Mouse (Mus musculus): Measurements from ENCODE around the gene Iars2. TPM values are rescaled to one million over a fixed set of nuclear protein-coding genes. Genes with fewer than 3 reads are reported as not detected.

Gene Iars2
- polyA plus RNA-seq, 1 experiment from 2014 or later = 18.4 TPM

GRCm38 (mm10) chr1:185358211-185358610 lies 29.0 kb upstream of the Iars2 start:
- WGBS = 93% methylated on average over 4 of the region's 4 CpGs
- H3K36me3 ChIP-seq (replicated peaks; ENCODE audit: control insufficient read depth, insufficient read depth) = peaks cover 49% of the 10 kb centered on the region
- no peaks in the 10 kb centered on the region; the same call in 1 of the 2 replicates for H3K4me1 ChIP-seq (replicated peaks; ENCODE audit: control insufficient read depth, insufficient read depth, low read length)
- H3K4me2 ChIP-seq (replicated peaks) = no peak overlapping the region
- no peak for ATAC-seq (ENCODE audit: low FRiP score)
- no peaks in the 10 kb centered on the region for H3K27me3 ChIP-seq (ENCODE audit: control insufficient read depth, insufficient read depth, low read length)
- no peaks in the 10 kb centered on the region for H3K9me3 ChIP-seq (ENCODE audit: control insufficient read depth, low read length)
- H3K9ac ChIP-seq = no peak overlapping the region
- H3K4me3 ChIP-seq (replicated peaks; ENCODE audit: low read length) = no peak overlapping the region
- no peak for DNase-seq (ENCODE audit: low spot score)
- no peak overlapping the region for H3K27ac ChIP-seq

DNA sequence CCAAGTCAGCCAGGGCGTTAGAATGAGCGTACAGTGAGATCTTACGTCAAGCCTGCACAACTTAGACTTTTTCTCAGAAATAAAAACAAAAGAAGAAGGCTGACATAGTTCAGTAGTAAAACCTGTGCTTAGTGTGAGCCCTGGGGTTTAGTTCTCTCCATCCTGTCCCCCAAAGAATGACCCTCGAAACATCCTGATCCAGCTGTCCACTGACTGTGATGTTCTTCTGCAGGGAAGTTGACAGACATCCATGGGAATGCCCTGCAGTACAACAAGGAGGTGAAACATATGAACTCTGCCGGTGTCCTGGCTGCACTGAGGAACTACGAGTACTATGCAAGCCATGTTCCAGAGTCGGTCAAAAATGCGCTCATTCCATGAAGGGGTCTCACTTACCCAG lies 27.1 kb upstream of the Iars2 start:
- peaks cover 68% of the 10 kb centered on the region for H3K36me3 ChIP-seq (replicated peaks; ENCODE audit: control insufficient read depth, insufficient read depth)
- H3K27ac ChIP-seq = no peak overlapping the region
- H3K4me1 ChIP-seq (replicated peaks; ENCODE audit: control insufficient read depth, insufficient read depth, low read length) = no peaks in the 10 kb centered on the region
- H3K9ac ChIP-seq = no peak overlapping the region
- no peak overlapping the region for H3K4me3 ChIP-seq (replicated peaks; ENCODE audit: low read length)
- no peaks in the 10 kb centered on the region for H3K27me3 ChIP-seq (ENCODE audit: control insufficient read depth, insufficient read depth, low read length)
- ATAC-seq (ENCODE audit: low FRiP score) = no peak
- H3K4me2 ChIP-seq (replicated peaks) = no peak overlapping the region
- WGBS = 94% methylated on average over 8 of the region's 8 CpGs
- DNase-seq (ENCODE audit: low spot score) = no peak
- H3K9me3 ChIP-seq (ENCODE audit: control insufficient read depth, low read length) = no peaks in the 10 kb centered on the region

DNA sequence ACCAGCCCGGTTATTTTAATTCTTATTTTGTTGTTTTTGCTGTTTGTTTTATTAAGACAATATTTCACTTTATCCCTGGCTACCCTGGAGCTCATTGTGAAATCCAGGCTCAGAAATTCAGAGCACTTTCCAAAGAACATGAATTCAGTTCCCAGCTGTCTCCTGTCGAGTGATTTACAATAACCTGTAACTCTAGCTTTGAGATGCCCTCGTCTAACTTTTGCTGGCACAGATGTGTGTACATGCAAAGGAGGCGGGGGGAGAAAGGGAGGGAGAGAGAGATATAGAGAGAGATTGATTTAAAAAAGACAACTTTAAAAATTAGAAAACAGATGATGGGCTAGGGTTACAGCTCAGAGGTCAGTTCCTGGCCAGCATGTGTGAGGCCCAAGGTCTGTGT lies 25.5 kb upstream of the Iars2 start:
- Histone ChIP-seq H3K27me3 (ENCODE audit: control insufficient read depth, insufficient read depth, low read length) (no peaks in the 10 kb centered on the region), H3K9ac (no peak overlapping the region), H3K27ac (no peak overlapping the region), H3K4me1 (replicated peaks; ENCODE audit: control insufficient read depth, insufficient read depth, low read length) (no peaks in the 10 kb centered on the region), H3K9me3 (ENCODE audit: control insufficient read depth, low read length) (no peaks in the 10 kb centered on the region), H3K4me2 (replicated peaks) (no peak overlapping the region), H3K4me3 (replicated peaks; ENCODE audit: low read length) (no peak overlapping the region), H3K36me3 (replicated peaks; ENCODE audit: control insufficient read depth, insufficient read depth) (peaks cover 82% of the 10 kb centered on the region)
- WGBS = 94% methylated on average over 4 of the region's 4 CpGs
- no peak for DNase-seq (ENCODE audit: low spot score)
- ATAC-seq (ENCODE audit: low FRiP score) = no peak

DNA sequence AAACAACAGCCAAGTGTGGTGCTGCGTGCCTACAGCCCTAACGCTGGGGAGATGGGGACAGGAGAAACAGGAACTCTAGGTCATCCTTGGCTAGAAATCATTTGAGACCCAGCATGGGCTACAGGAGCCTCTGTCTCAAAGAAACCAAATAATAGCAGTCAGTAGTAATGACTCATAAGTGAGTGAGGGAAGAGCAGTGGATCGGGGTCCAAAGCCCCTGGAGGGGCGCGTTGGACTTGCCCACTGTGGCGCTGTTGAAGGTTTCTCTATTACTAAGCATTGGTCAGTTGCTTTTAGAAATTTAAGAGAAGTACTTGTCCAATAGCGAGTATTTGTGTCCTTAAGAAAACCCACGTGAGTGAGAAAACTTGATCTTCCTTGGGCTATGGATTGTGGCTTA lies 24.2 kb upstream of the Iars2 start:
- ATAC-seq (ENCODE audit: low FRiP score) (no peak), DNase-seq (ENCODE audit: low spot score) (no peak)
- Histone ChIP-seq H3K27me3 (ENCODE audit: control insufficient read depth, insufficient read depth, low read length) (no peaks in the 10 kb centered on the region), H3K9ac (no peak overlapping the region), H3K36me3 (replicated peaks; ENCODE audit: control insufficient read depth, insufficient read depth) (peaks cover 89% of the 10 kb centered on the region), H3K9me3 (ENCODE audit: control insufficient read depth, low read length) (no peaks in the 10 kb centered on the region), H3K4me3 (replicated peaks; ENCODE audit: low read length) (no peak overlapping the region), H3K27ac (no peak overlapping the region), H3K4me1 (replicated peaks; ENCODE audit: control insufficient read depth, insufficient read depth, low read length) (no peaks in the 10 kb centered on the region), H3K4me2 (replicated peaks) (no peak overlapping the region)
- whole genome bisulfite sequencing = 98% methylated on average over 8 of the region's 8 CpGs

DNA sequence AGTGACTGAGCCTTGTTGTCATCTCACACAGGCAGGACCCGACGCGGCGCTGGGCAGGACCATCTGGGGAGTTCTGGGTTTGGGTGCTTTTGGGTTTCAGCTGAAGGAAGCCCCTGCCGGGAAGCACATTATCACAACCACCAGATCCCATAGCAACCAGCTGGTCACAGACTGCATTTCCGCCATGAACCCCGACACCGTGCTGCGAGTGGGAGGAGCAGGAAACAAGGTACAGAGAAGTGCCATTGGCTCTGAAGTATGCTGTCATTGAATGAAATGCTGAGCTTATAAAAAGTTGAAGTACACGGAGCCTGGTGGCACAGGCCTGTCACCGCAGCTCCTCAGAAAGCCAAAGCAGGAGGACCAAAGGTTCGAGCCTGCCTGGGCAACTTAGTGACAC lies 23.0 kb upstream of the Iars2 start:
- no peak overlapping the region for H3K27ac ChIP-seq
- H3K4me1 ChIP-seq (replicated peaks; ENCODE audit: control insufficient read depth, insufficient read depth, low read length) = no peaks in the 10 kb centered on the region
- no peak overlapping the region for H3K9ac ChIP-seq
- no peaks in the 10 kb centered on the region for H3K9me3 ChIP-seq (ENCODE audit: control insufficient read depth, low read length)
- no peak overlapping the region for H3K4me3 ChIP-seq (replicated peaks; ENCODE audit: low read length)
- no peak for ATAC-seq (ENCODE audit: low FRiP score)
- H3K27me3 ChIP-seq (ENCODE audit: control insufficient read depth, insufficient read depth, low read length) = no peaks in the 10 kb centered on the region
- DNase-seq (ENCODE audit: low spot score) = no peak
- peaks cover 93% of the 10 kb centered on the region for H3K36me3 ChIP-seq (replicated peaks; ENCODE audit: control insufficient read depth, insufficient read depth)
- no peak overlapping the region for H3K4me2 ChIP-seq (replicated peaks)
- 93% methylated on average over 12 of the region's 12 CpGs for whole genome bisulfite sequencing

DNA sequence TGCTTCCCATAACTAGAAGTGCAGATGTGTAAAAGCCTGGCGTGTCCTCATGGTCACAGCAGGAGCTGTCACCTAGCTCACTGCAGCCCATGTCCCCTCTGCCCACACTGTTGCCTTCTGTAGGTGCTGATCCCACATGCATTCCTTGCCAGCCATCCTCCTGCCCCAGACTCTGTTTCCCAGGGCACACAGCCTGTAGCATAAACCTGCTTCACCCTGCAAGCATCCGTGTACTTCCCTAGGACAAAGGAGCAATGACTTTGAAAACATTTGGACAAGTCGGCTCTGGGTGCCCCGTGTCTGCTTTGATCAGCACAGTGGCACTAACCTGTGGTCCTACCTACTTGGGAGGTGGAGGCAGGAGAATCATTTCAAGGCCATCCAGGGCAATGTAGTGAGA lies 21.4 kb upstream of the Iars2 start:
- Histone ChIP-seq H3K4me3 (replicated peaks; ENCODE audit: low read length) (no peak overlapping the region), H3K4me1 (replicated peaks; ENCODE audit: control insufficient read depth, insufficient read depth, low read length) (no peaks in the 10 kb centered on the region), H3K9ac (no peak overlapping the region), H3K9me3 (ENCODE audit: control insufficient read depth, low read length) (no peaks in the 10 kb centered on the region), H3K27me3 (ENCODE audit: control insufficient read depth, insufficient read depth, low read length) (no peaks in the 10 kb centered on the region), H3K36me3 (replicated peaks; ENCODE audit: control insufficient read depth, insufficient read depth) (peaks cover 97% of the 10 kb centered on the region), H3K4me2 (replicated peaks) (no peak overlapping the region), H3K27ac (no peak overlapping the region)
- 97% methylated on average over 4 of the region's 4 CpGs for WGBS
- ATAC-seq (ENCODE audit: low FRiP score) (no peak), DNase-seq (ENCODE audit: low spot score) (no peak)

GRCm38 (mm10) chr1:185349741-185350140 lies 20.5 kb upstream of the Iars2 start:
- no peak for ATAC-seq (ENCODE audit: low FRiP score)
- H3K36me3 ChIP-seq (replicated peaks; ENCODE audit: control insufficient read depth, insufficient read depth) = peaks cover 97% of the 10 kb centered on the region

GRCm38 (mm10) chr1:185346188-185346587 lies 17.0 kb upstream of the Iars2 start:
- Histone ChIP-seq H3K4me1 (replicated peaks; ENCODE audit: control insufficient read depth, insufficient read depth, low read length) (no peaks in the 10 kb centered on the region), H3K4me3 (replicated peaks; ENCODE audit: low read length) (no peak overlapping the region), H3K27me3 (ENCODE audit: control insufficient read depth, insufficient read depth, low read length) (no peaks in the 10 kb centered on the region), H3K36me3 (replicated peaks; ENCODE audit: control insufficient read depth, insufficient read depth) (peaks cover 97% of the 10 kb centered on the region), H3K9ac (no peak overlapping the region), H3K4me2 (replicated peaks) (no peak overlapping the region), H3K27ac (no peak overlapping the region), H3K9me3 (ENCODE audit: control insufficient read depth, low read length) (no peaks in the 10 kb centered on the region)
- no peak for ATAC-seq (ENCODE audit: low FRiP score)
- 78% methylated on average over 10 of the region's 10 CpGs for WGBS
- no peak for DNase-seq (ENCODE audit: low spot score)

More at GRCm38 (mm10) chr1:185349741-185350140, 20.5 kb upstream of the Iars2 start:
- DNase-seq (ENCODE audit: low spot score) = no peak
- 94% methylated on average over 14 of the region's 14 CpGs for WGBS
- Histone ChIP-seq H3K27me3 (ENCODE audit: control insufficient read depth, insufficient read depth, low read length) (no peaks in the 10 kb centered on the region), H3K4me1 (replicated peaks; ENCODE audit: control insufficient read depth, insufficient read depth, low read length) (no peaks in the 10 kb centered on the region), H3K27ac (no peak overlapping the region), H3K9ac (no peak overlapping the region), H3K4me3 (replicated peaks; ENCODE audit: low read length) (no peak overlapping the region), H3K9me3 (ENCODE audit: control insufficient read depth, low read length) (no peaks in the 10 kb centered on the region), H3K4me2 (replicated peaks) (no peak overlapping the region)

- 86% methylated on average over 8 of the region's 8 CpGs for WGBS
Measured at GRCm38 (mm10) chr1:185343422-185343821, 14.2 kb upstream of the Iars2 start.

DNA sequence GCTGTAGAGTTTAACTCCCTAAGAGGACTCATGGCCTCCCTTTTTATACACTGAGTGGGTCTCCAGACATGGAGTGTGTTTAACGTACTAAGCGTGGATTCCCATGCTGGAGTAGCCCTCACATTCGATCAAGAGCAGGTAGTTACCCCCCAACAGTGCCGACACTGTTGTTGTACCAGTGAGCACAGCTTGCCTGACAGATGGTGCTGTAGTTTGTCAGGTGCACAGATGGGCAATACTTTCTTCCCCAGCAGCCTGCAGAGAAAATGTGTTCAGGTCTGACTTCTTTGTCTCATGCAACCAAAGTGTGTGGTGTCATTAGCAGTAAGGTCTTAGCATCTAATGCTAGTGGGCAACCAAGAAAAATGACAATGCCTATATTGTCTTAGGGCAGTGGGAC lies 13.2 kb upstream of the Iars2 start:
- H3K4me1 ChIP-seq (replicated peaks; ENCODE audit: control insufficient read depth, insufficient read depth, low read length) = no peaks in the 10 kb centered on the region
- H3K4me3 ChIP-seq (replicated peaks; ENCODE audit: low read length) = no peak overlapping the region
- ATAC-seq (ENCODE audit: low FRiP score) = no peak
- no peak overlapping the region for H3K27ac ChIP-seq
- no peak overlapping the region for H3K9ac ChIP-seq
- no peak overlapping the region for H3K4me2 ChIP-seq (replicated peaks)
- DNase-seq (ENCODE audit: low spot score) = no peak
- peaks cover 84% of the 10 kb centered on the region for H3K36me3 ChIP-seq (replicated peaks; ENCODE audit: control insufficient read depth, insufficient read depth)
- WGBS = 82% methylated on average over 4 of the region's 4 CpGs
- no peaks in the 10 kb centered on the region for H3K9me3 ChIP-seq (ENCODE audit: control insufficient read depth, low read length)
- H3K27me3 ChIP-seq (ENCODE audit: control insufficient read depth, insufficient read depth, low read length) = no peaks in the 10 kb centered on the region

More at GRCm38 (mm10) chr1:185343422-185343821, 14.2 kb upstream of the Iars2 start:
- Histone ChIP-seq H3K9me3 (ENCODE audit: control insufficient read depth, low read length) (no peaks in the 10 kb centered on the region), H3K27me3 (ENCODE audit: control insufficient read depth, insufficient read depth, low read length) (no peaks in the 10 kb centered on the region), H3K36me3 (replicated peaks; ENCODE audit: control insufficient read depth, insufficient read depth) (peaks cover 89% of the 10 kb centered on the region), H3K27ac (no peak overlapping the region), H3K4me2 (replicated peaks) (no peak overlapping the region), H3K4me1 (replicated peaks; ENCODE audit: control insufficient read depth, insufficient read depth, low read length) (no peaks in the 10 kb centered on the region), H3K4me3 (replicated peaks; ENCODE audit: low read length) (no peak overlapping the region), H3K9ac (no peak overlapping the region)
- no peak for ATAC-seq (ENCODE audit: low FRiP score)
- DNase-seq (ENCODE audit: low spot score) = no peak

Data from hindbrain, embryonic 14.5 days (tissue).